Mouse (Mus musculus) cerebellum, postnatal 25 days (tissue): ENCODE measurements around the gene Plpp3.

Source experiments
- DNase-seq, 2 experiments: peaks; one replicate each; pipeline ENCODE4 v3.0.0; 2021; ENCODE audit warnings: mixed read lengths in 2 of 2

Plpp3 gene

GRCm38 (mm10) chr4:105190826-105191225 lies 33.7 kb downstream of the Plpp3 start:
- no peak for DNase-seq

- no peak for DNase-seq
These were observed 34.4 kb downstream of the Plpp3 start for GRCm38 (mm10) chr4:105191550-105191949.

GRCm38 (mm10) chr4:105192665-105193064 lies 35.5 kb downstream of the Plpp3 start:
- no peak for DNase-seq

- no peak for DNase-seq
These were observed 38.1 kb downstream of the Plpp3 start for GRCm38 (mm10) chr4:105195256-105195655.

GRCm38 (mm10) chr4:105196099-105196498 lies 39.0 kb downstream of the Plpp3 start:
- DNase-seq, result no peak

GRCm38 (mm10) chr4:105196993-105197765 lies 40.0 kb downstream of the Plpp3 start:
- DNase-seq, result no peak

- DNase-seq, result no peak
These were observed 41.5 kb downstream of the Plpp3 start for GRCm38 (mm10) chr4:105198696-105199095.

GRCm38 (mm10) chr4:105199345-105199744 lies 42.2 kb downstream of the Plpp3 start:
- no peak for DNase-seq

GRCm38 (mm10) chr4:105200624-105201524 lies 43.7 kb downstream of the Plpp3 start:
- no peak for DNase-seq

- no peak for DNase-seq
These were observed 45.3 kb downstream of the Plpp3 start for GRCm38 (mm10) chr4:105202439-105202838.

- peak; percentile 16 to 34 for DNase-seq
These were observed 46.2 kb downstream of the Plpp3 start for GRCm38 (mm10) chr4:105203303-105203761.

GRCm38 (mm10) chr4:105204071-105204470 lies 46.9 kb downstream of the Plpp3 start:
- DNase-seq, result no peak

GRCm38 (mm10) chr4:105205045-105205851 lies 48.1 kb downstream of the Plpp3 start:
- DNase-seq, result no peak

GRCm38 (mm10) chr4:105206102-105206501 lies 49.0 kb downstream of the Plpp3 start:
- no peak for DNase-seq

GRCm38 (mm10) chr4:105206995-105207394 lies 49.8 kb downstream of the Plpp3 start:
- DNase-seq, result no peak

GRCm38 (mm10) chr4:105207641-105208040 lies 50.5 kb downstream of the Plpp3 start:
- DNase-seq, result no peak

GRCm38 (mm10) chr4:105208977-105209376 lies 51.8 kb downstream of the Plpp3 start:
- DNase-seq, result no peak

- DNase-seq, result no peak
These were observed 56.2 kb downstream of the Plpp3 start for GRCm38 (mm10) chr4:105213314-105213713.

GRCm38 (mm10) chr4:105214438-105214837 lies 57.3 kb downstream of the Plpp3 start:
- DNase-seq, result no peak

GRCm38 (mm10) chr4:105215726-105216410 lies 58.7 kb downstream of the Plpp3 start:
- no peak for DNase-seq

- no peak for DNase-seq
These were observed 61.1 kb downstream of the Plpp3 start for GRCm38 (mm10) chr4:105218202-105218601.

GRCm38 (mm10) chr4:105219316-105219715 lies 62.2 kb downstream of the Plpp3 start:
- peak; percentile 14 to 19 for DNase-seq
